Mouse (Mus musculus): ENCODE results near the gene Trp53tg5.

GRCm38 (mm10) chr2:164458535-164458934 lies 15.0 kb downstream of the Trp53tg5 start:
- TF ChIP-seq CTCF (IDR thresholded peaks at IDR 0.05; ENCODE audit: low read depth) (no peak), EP300 (optimal IDR thresholded peaks at IDR 0.05) (no peak)

All from stomach, postnatal 0 days (tissue).